Mouse (Mus musculus): ENCODE results near the gene Nrxn1.
"Not testable (repeated sequence)": the region's sequence is repeated elsewhere in the genome, so short reads cannot be mapped to it uniquely, and the experiment has no call there.

Nrxn1 gene

GRCm38 (mm10) chr17:90550415-90550814, 542.5 kb downstream of the Nrxn1 start:
- DNase-seq = no peak

GRCm38 (mm10) chr17:90546806-90547205, 546.1 kb downstream of the Nrxn1 start:
- DNase-seq = no peak

- no peak for DNase-seq
Observed at GRCm38 (mm10) chr17:90544639-90545259, 548.1 kb downstream of the Nrxn1 start.

- no peak for DNase-seq
Observed at GRCm38 (mm10) chr17:90543986-90544638, 548.8 kb downstream of the Nrxn1 start.

GRCm38 (mm10) chr17:90531443-90531842, 561.4 kb downstream of the Nrxn1 start:
- no peak for DNase-seq

GRCm38 (mm10) chr17:90506026-90506425, 586.8 kb downstream of the Nrxn1 start:
- DNase-seq = no peak

GRCm38 (mm10) chr17:90503999-90504398, 588.9 kb downstream of the Nrxn1 start:
- DNase-seq = not testable (repeated sequence)

GRCm38 (mm10) chr17:90501023-90501675, 591.7 kb downstream of the Nrxn1 start:
- DNase-seq = peak; percentile 71 to 72

GRCm38 (mm10) chr17:90479531-90480250, 613.2 kb downstream of the Nrxn1 start:
- no peak for DNase-seq

- DNase-seq = no peak
Observed at GRCm38 (mm10) chr17:90456748-90457147, 636.1 kb downstream of the Nrxn1 start.

GRCm38 (mm10) chr17:90455904-90456303, 637.0 kb downstream of the Nrxn1 start:
- DNase-seq = peak; percentile 27 to 28

- peak; percentile 48 to 58 for DNase-seq
Observed at GRCm38 (mm10) chr17:90455409-90455775, 637.5 kb downstream of the Nrxn1 start.

GRCm38 (mm10) chr17:90454738-90455408, 638.0 kb downstream of the Nrxn1 start:
- peak; percentile 18 to 19 for DNase-seq

GRCm38 (mm10) chr17:90454356-90454737, 638.5 kb downstream of the Nrxn1 start:
- DNase-seq = peak; percentile 4 to 14

GRCm38 (mm10) chr17:90453280-90453679, 639.6 kb downstream of the Nrxn1 start:
- no peak for DNase-seq

GRCm38 (mm10) chr17:90452770-90453169, 640.1 kb downstream of the Nrxn1 start:
- DNase-seq = no peak

GRCm38 (mm10) chr17:90451384-90451783, 641.5 kb downstream of the Nrxn1 start:
- no peak for DNase-seq

- no peak for DNase-seq
Observed at GRCm38 (mm10) chr17:90443067-90443466, 649.8 kb downstream of the Nrxn1 start.

GRCm38 (mm10) chr17:90435836-90436235, 657.0 kb downstream of the Nrxn1 start:
- no peak for DNase-seq

- DNase-seq = no peak
Observed at GRCm38 (mm10) chr17:90435371-90435770, 657.5 kb downstream of the Nrxn1 start.

- no peak for DNase-seq
Observed at GRCm38 (mm10) chr17:90430211-90430610, 662.7 kb downstream of the Nrxn1 start.

- no peak for DNase-seq
Observed at GRCm38 (mm10) chr17:90425974-90426373, 666.9 kb downstream of the Nrxn1 start.

- DNase-seq = no peak
Observed at GRCm38 (mm10) chr17:90422591-90422990, 670.3 kb downstream of the Nrxn1 start.
